Mouse (Mus musculus) neural tube, embryonic 10.5 days (tissue): Measurements from ENCODE around the gene Mthfs.
"Not testable (repeated sequence)": the region's sequence is repeated elsewhere in the genome, so short reads cannot be mapped to it uniquely, and the experiment has no call there.

Experiments used
- DNase-seq: peaks from one replicate; pipeline ENCODE4 v3.0.0-alpha.2; 2017; ENCODE audit warnings: low spot score; ENCODE audit errors: extremely low spot score

The Mthfs gene

DNA sequence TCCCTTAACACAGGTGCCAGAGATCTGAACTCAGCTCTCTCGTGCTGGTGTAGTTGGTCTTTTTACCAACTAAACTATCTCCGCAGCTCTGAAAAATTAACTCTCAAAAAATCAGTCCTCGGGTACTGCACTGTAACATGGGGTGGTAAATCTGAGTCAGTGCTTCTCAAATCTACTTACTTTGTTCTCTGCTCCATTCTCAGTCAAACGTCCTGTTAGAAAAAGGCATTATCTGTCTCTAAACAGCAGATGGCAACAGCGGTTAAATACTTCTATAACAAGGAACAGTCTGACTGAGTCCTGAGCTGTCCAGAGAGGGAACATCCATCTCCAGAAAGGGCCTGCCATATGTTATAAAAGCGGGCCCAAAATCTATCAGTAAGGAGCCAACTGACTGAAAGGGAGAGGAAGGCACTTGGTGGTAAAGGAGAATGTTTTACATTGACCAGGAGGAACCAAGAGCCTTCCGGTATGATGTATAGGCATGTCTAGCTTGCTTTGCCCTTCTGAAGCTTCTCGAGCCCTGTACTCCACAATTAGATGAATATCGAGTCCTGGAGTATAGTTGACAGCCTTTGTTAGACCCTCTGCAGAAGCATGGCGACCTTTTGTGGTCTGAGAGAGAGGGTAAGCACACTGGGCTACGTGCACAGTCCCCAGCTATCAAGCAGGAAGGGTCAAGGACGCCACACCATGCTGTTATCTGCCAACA, at the start of gene Mthfs:
Gene Mthfs (plus strand): TSS at position 324 of the 712 bp plus-strand sequence.
- DNase-seq = peak; percentile 18

DNA sequence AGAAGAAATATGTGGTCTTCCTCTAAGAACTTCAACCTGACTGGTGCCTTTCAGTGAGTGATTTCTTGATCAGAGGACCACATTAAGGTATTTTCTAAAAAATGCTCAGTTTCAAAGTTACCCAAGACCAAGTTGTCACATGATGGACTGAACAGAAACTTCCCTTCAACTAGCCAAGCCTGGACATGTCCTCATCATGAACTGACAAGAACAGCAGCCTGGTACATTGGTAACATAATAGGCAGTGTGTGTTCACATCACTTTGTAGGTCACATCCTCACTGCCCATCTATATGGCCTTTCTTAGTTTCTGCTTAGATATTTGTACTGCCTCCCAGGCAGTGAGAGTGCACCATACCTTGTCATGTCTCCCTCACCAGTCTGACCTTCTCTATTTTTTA, 37.9 kb upstream of the Mthfs start:
- DNase-seq = not testable (repeated sequence)

DNA sequence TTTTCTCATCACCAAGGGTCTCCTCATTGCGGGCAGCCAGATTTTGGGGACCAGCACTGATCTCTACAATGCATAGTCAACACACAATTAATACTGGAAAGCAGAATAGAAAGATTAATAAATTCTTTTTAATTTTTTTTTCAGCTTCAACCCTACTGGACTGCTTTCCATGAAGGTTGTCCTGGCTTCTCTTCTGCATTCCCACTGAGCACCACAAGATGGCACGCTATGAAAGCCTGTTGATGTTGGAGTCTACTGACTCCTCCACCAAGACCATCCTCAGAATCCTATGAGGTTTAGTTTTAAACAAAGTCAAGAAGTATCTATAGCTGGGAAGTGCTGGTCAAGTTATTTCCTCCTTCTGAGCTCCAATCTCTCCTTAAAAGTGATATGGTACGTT, 31.6 kb upstream of the Mthfs start:
- DNase-seq = peak; percentile 15

DNA sequence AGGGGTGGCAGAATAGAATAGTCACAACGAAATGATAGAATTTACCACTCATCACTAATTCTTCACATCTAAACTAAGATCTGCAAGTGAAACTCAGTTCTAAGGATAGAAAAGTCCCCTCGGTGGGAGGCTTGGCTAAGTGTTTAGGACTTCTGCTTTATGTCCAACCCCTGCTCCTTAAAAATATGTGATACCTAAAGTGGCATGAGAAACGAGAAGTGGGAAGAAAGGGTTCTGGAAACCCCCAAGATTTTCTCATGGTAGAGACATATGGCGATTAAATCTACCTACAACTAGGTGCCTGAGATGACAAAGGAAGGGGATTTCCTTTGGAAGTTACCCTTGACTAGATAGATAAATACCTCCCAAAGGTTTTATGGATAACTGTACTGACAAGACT, 31.0 kb upstream of the Mthfs start:
- not testable (repeated sequence) for DNase-seq

DNA sequence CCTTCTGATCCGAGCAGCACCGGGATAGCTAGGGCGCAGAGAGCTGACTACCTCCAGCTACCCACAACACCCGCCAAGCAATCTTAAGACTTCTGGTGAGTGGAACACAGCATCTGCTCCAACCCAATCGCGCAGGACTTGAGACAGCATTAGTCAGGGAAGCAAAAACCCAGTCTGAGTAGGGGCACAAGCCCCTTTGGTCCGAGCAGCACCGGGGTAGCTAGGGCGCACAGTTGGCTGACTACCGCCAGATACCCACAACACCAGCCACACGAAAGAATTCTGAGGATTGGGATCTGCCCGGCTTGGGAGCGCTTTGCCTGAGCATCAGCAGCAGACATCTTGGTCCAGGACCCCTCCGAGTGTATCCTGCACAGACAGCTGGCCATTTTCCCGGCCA, 23.5 kb upstream of the Mthfs start:
- DNase-seq = not testable (repeated sequence)

DNA sequence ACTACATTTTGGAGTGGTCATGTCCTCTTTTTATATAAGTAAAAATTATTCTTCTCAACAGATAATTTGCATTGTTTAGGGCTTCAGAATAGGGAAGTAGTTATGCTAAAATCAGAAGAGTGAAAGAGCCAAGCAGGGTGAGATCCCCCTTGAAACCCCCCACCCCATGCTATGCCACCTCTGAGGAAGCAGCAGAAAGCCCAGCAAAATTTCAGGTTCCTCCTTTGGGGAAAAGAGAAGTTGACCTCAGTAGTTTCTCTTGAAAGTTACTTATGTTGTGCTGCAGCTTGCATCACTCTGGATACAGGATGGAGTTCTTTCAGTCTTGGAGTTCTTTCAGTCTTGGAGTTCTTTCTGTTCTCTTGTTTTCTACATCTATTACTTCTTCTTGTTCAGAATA, 15.0 kb upstream of the Mthfs start:
- not testable (repeated sequence) for DNase-seq

DNA sequence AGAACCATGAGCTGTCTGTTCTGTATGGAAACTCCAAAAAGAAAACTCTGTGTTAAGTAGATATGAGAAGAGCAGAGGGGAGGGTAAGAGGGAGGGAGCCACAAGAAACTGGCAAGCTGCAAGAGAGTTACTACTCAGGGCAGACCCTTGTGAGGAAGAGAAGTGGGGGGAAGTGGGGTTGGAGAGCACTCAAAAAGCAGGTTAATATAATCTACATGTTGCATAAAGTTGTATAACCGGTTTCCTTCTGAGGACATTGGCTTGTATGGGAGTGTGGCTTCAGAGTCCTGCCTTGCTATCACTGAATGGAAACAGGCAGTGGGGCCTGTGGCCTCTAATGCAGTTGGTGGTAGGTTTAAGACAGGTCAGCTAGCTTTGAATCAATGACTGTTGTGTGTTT, 13.0 kb upstream of the Mthfs start:
- not testable (repeated sequence) for DNase-seq

DNA sequence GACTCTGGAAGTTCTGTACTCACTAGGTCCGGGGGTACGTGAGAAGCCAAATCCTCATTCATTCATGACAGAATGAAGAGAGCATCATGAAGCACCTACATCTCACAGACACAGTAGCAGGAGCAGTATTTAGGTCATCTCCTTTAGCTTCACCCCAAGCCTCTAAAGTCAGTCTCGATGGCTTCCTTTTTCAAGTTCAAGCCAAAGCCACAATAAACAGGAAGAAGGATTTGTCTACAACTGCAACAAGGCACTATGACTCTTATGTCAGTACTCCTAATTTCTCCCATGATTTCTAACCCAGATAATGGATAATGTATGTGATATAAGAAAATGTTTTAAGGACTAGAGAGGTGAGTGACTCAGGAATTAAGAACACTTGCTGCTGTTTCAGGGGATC, 12.1 kb upstream of the Mthfs start:
- DNase-seq = not testable (repeated sequence)

DNA sequence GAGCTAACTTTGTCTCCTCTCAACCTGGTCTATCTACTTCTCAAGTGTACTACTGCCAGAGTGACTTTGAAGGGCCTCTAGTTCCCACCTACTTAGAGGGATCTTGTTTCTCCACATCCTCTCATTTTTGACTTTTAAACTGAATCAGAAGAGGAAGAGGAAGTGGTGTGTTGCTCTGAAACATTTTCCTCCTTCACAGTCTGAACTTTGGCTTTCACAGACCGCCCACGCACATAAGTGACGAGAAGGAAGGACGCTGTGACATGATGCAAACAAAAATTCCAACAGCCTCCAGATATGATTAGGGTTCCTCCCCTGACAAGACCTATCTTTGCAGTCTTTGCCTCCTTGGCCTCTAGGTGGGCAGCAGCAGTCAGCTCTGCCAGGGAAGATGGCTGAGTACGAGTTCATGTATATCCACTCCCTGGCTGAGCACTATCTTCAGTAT, 11.5 kb upstream of the Mthfs start, which contains the start of the genes Bcl2a1b and Gm29094:
Gene Bcl2a1b (plus strand): TSS at position 241 of the 448 bp plus-strand sequence.
Gene Gm29094 (plus strand): TSS at position 411 of the 448 bp plus-strand sequence.
- not testable (repeated sequence) for DNase-seq

DNA sequence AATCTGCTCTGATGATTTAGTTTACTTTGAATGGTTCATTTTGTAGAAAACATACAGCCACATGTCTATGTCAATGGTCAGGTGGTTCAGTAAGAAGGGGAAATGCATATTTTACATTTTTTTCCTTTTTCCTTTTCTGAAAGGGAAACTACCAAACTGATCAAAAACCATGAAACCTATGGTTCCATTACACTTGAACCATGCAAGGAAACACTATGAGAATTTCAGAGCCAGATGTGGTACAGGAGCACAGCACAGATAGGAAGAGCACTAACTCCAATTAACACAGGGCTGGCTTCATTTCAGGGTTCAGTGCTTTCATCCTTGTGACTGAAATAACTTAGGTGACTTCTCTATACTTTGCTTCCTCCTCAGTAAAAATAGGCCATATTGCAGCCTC, 8.2 kb upstream of the Mthfs start:
- DNase-seq = not testable (repeated sequence)

DNA sequence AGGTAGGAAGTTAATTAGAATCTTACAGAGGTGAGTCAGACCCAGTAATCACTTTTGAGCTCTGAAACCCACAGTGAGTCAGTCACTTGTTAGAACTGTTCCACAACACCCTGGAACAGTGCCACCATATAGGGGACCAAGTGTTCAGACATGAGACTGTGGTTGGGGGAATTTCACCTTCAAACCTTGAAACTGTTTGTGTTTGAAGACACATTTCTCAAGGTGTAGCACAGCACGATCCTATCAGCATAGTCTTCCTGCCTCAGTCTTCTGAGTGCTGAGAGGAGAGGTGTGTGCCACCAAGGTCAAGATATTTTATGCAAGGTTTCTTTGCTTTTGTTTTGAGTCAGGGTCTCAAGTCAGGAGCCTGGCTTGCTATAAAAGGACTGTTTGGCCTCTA, 1.5 kb upstream of the Mthfs start:
- not testable (repeated sequence) for DNase-seq

DNA sequence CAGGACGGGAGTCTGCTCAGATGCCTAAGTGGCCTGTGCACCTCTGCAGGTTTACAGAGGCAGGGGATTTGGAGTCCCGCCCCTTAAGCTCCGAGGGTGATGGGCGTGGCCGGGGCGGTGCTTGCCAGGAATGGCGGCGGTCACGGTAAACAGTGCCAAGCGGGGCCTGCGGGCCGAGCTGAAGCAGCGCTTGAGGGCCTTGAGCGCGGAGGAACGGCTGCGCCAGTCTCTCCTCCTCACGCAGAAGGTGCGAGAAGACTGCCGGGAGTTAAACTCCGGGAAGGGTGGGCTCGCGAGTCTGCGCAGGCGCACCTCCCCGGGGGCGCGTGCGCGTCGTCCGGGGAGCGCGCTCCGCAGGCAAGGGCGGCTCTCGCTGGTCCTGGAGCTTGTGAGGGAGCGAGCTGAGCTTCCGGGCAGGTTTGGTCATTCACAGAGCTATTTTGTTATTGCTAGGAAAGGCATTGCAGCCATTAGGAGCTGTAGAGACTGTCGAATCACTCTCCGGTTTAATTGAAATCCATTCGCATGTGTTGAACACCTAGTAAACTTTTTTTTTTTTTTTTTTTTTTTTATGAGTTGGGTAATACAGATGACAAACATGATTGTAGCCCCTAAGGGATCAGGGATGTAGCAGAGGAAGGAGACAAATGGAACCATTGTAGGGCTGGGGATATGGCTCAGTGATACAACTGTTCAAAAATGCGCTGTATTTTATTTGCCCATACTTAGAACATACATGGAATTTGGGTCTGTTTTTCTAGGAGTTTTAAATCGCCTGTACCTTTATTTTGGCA, 786 bp downstream of the Mthfs start:
- DNase-seq = not testable (repeated sequence)

DNA sequence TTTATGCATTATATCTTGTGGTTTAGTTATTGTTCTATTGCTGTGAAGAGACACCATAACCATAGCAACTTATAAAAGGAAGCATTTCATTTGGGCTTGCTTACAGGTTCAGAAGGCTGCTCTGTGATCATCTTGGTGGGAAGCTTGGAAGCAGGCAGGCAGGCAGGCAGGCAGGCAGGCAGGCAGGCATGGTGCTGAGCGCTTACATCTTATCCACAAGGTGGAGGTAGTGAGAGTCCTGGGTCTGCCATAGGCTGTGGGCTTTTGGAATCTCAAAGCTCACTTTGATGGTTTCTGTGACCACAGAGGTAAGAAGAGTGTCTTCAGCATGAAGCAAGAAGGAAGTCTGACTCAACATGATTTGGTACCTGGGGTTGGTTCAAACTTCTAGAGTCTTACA, 2.0 kb downstream of the Mthfs start:
- DNase-seq = not testable (repeated sequence)

DNA sequence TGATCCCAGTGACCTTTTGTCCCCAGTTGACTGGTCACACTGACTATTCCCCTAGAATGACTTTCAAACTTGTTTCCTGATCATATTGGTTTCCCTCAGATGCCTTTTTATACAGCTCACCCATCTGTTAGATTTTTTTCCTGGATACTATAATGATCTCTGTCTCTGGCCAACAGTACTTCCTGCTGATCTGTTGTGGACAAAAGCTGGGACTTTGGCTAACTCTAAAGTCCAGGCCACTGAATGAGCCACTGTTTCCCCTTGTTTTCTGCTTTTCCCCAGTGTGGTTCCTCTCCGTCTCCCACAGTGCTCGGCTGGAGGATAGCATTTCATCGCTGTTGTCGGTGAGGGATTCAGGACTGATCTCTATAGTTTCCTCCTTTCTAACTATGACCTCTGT, 7.7 kb downstream of the Mthfs start:
- DNase-seq = not testable (repeated sequence)

DNA sequence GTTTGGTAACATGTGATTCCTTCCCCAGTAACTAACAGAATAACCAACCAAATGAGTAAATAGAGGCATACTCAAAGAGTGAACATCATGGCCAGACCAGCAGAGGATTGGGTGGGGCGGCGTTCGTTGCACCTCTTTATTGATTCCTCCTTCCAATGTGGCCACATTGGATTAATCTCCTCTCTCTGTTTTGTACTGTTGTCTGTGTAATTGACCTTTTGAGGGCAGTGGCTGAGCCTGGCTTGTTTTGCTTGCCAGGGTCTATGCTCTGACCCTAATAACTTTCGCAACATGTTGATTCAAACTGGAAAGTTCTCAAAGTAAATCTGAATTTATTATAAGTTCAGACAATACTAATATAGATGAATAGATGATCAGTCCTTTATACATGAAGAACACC, 9.2 kb downstream of the Mthfs start:
- DNase-seq = not testable (repeated sequence)

DNA sequence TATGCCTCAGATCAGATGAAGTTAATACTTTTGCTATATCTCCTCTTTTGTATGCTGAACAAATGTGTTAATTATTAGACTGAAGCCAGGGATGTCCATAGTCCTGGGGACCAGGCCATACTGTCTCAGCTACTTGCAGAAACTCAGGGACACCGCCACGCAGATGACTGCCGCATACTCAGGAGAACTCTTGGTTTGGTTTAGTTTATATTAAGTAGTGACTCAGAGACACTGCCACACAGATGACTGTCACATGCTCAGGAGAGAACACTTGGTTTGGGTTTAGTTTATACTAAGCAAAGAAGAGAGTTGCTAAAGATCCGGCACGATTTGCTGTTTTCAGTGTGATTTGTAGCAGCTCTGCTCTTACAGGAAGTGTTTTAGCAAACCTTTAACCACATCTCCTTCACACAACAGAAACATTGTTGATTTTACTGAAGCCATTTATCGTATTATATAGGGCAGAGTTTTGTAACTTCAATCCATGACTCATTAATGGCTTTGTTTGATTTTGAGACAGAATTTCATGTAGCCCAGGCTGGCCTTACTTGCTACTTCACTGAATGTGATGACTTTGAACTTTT, 10.3 kb downstream of the Mthfs start:
- not testable (repeated sequence) for DNase-seq

DNA sequence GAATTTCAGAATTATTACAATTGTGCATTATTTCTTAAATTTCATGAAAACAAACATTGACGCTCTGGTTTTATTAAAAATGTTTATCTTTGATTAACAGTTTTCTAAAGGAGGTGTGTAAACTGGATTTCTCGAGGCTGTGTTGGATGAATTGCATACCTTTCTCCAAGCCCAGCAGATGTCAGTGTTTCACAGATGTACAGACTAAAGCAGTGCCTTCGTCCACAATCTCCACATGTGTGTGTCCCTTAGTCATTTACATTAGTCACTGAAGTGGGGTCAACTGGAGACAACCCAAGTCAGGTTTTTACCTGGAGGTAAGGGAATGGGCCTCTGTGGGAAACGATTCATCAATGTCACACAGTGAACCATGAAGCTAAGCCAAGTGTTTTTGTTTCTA, 15.6 kb downstream of the Mthfs start:
- no peak for DNase-seq

DNA sequence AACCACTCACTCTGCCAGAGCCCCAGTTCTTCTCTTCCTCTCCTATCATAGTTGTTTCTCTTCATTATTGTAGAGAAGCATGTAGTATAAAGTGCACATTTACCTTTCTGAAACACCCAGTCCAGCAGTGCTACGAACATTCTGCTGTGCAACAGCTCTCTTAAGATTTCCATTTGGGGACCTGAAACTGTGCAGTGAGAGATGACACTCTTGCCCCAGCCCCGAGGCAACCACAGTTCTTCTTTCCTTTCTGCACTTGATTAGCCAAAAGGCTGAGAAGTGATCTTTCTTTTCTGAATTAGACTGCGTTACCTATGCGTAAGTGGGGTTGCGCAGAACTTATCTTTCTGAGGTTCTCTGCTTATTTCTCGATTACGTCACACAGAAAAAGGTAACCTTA, 17.6 kb downstream of the Mthfs start:
- DNase-seq = no peak

DNA sequence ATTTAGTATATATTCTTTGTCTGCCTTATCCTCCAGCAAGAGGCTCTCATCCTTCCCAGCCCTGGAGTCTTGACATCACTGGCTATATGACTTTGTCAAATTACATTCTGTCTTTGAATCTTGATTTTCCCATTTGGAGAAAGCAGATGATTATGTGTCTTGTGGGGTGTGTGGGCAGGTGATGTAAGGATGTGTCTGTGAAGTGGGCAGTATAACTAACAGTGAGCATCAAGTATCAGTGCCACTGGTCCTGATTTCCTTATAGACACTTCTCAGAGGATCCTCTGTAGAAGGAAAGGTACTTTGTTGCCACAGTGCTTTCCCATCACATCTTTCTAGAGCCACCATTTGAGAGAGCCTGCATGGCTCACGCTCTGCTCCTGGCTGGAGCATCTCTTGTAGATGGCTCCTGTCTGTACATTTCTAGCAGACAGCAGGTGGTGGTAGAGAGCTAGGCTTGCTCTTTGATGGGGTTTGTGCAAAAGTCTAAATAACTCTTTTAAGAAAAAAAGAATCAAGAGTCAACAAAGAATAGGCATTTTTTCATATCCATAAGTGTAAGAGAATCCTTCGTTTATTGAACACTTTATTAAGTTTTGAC, 20.5 kb downstream of the Mthfs start:
- not testable (repeated sequence) for DNase-seq

DNA sequence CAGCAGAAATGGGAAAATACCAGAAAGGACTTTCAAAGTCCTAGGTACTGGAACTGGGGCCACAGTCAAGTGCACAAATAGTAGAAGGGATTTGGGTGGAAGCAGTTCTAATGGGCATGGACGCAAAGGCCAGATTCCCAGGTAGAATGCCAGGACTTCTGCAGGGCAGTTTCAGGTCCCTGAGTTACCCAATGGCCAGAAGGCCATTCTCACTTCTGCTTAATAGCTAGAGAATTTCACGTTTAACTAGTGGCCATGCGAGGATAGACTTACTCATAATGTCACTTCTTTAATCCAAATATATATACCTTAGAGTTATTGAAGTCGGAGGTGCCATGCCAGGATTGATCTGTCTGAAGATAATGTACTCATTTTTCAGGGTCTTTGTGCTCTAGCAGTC, 26.7 kb downstream of the Mthfs start:
- DNase-seq = not testable (repeated sequence)

DNA sequence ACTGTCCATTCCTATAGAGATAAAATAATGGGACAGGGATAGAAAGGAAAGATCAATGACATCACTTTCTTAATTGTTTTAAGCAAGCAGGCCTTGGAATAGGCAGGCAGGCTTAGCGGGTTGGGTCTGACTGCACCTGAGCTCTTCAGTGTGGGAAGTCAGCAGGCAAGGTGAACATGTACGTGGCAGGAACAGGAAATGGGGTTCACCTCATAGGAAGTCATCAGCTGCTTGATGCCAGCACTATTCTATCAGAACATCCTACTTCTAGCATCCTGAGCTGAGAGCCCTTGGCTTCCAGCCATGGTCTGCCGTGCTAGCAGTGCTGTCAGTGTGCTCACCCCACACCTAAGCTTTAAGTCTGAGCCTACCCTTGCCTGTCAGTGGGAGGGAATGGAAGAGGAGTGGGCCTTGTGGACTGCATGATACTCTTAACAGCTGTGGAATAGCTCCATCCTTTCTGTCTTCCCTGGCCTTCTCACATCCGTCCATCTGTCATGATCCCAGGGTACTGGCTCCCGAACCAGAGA, 28.6 kb downstream of the Mthfs start:
- DNase-seq = not testable (repeated sequence)
